Mouse (Mus musculus) CH12.LX (cell line): ENCODE data around the gene Zfhx3. TPM values are rescaled to one million over a fixed set of nuclear protein-coding genes. Genes with fewer than 3 reads are reported as not detected.

Experiments used
- DNase-seq: peaks from one replicate; pipeline ENCODE4 v3.0.0-alpha.2; 2013; ENCODE audit errors: extremely low read depth
- H3K27ac ChIP-seq: 2 replicates; pipeline ENCODE4 v1.5.1; 2012; ENCODE audit warnings: low read depth, mild to moderate bottlenecking, control low read depth, moderate library complexity; ENCODE audit not compliant: insufficient read depth
- H3K27me3 ChIP-seq: replicated peaks from 2 replicates; pipeline ENCODE3; 2012; ENCODE audit warnings: inconsistent platforms
- H3K36me3 ChIP-seq, 2 experiments: replicated peaks in 1 of 2; 2 replicates each; pipeline versions ENCODE3 to v1.6.1; 2012; ENCODE audit warnings: inconsistent platforms in 1 of 2, low read length in 1 of 2, mild to moderate bottlenecking in 1 of 2, mixed read lengths in 1 of 2, moderate library complexity in 1 of 2; ENCODE audit not compliant: control insufficient read depth in 1 of 2, insufficient read depth in 1 of 2
- H3K4me1 ChIP-seq, 2 experiments: 2 replicates each; pipeline ENCODE4 v1.6.1; 2012; ENCODE audit warnings: inconsistent platforms in 1 of 2, moderate library complexity in 1 of 2; ENCODE audit not compliant: insufficient read depth in 2 of 2, control insufficient read depth in 1 of 2
- H3K4me2 ChIP-seq: 2 replicates; pipeline ENCODE4 v1.6.1; 2012; ENCODE audit warnings: low read depth, mild to moderate bottlenecking, control low read depth; ENCODE audit not compliant: poor library complexity, insufficient read depth, severe bottlenecking
- H3K4me3 ChIP-seq, 3 experiments: fragments of 150-350 bp in 1 of 3; sonication (generic) in 1 of 3; replicated peaks in 1 of 3; 2 replicates each; pipeline versions ENCODE3 to v1.5.1; 2011 to 2012; ENCODE audit warnings: low read depth in 2 of 3, low read length in 2 of 3, mild to moderate bottlenecking in 2 of 3, moderate library complexity in 2 of 3, control low read depth in 1 of 3, improper control_type of control experiment in 1 of 3, inconsistent platforms in 1 of 3, mixed read lengths in 1 of 3; ENCODE audit not compliant: poor library complexity in 1 of 3
- H3K79me2 ChIP-seq: replicated peaks from 2 replicates; pipeline ENCODE4 v1.6.1; 2012; ENCODE audit warnings: mild to moderate bottlenecking, moderate library complexity; ENCODE audit not compliant: control insufficient read depth, poor library complexity, insufficient read depth, severe bottlenecking; ENCODE audit errors: extremely low read depth
- H3K9ac ChIP-seq: 2 replicates; pipeline ENCODE4 v1.6.1; 2012; ENCODE audit warnings: low read depth, mild to moderate bottlenecking, control low read depth, moderate library complexity; ENCODE audit not compliant: insufficient read depth
- H3K9me3 ChIP-seq: replicated peaks from 2 replicates; pipeline ENCODE3; 2012; ENCODE audit warnings: low read length, inconsistent platforms, mixed read lengths
- CHD2 ChIP-seq: IDR thresholded peaks from 2 replicates; pipeline ENCODE4 v1.6.1; 2011; ENCODE audit warnings: low read length, improper control_type of control experiment
- GABPA ChIP-seq: IDR thresholded peaks from 2 replicates; pipeline ENCODE4 v1.6.1; 2012; ENCODE audit warnings: low read depth, low read length, improper control_type of control experiment, inconsistent platforms; ENCODE audit not compliant: insufficient replicate concordance
- MYC ChIP-seq: IDR thresholded peaks from 2 replicates; pipeline ENCODE4 v1.6.1; 2011; ENCODE audit warnings: low read depth, mild to moderate bottlenecking, improper control_type of control experiment, low read length
- POLR2AphosphoS2 ChIP-seq: IDR thresholded peaks from 2 replicates; pipeline ENCODE4 v1.6.1; 2011; ENCODE audit warnings: low read depth, low read length, improper control_type of control experiment
- RCOR1 ChIP-seq: conservative IDR thresholded peaks from 2 replicates; pipeline ENCODE4 v1.6.1; 2012; ENCODE audit warnings: low read depth, mild to moderate bottlenecking, inconsistent platforms, low read length, improper control_type of control experiment
- dilution Hi-C: fragments of 300-500 bp; cut with MboI; formaldehyde crosslinking; loops from 2 replicates; pipeline ENCODE4 v1.14.3; 2020; ENCODE audit warnings: low sequenced_read_pairs; ENCODE audit not compliant: extremely low pct_unique_long_range_greater_than_20kb, extremely low pct_ligation_motif_present
- in situ Hi-C: fragments of 300-500 bp; cut with MboI; formaldehyde crosslinking; loops from 3 replicates; pipeline ENCODE4 v1.14.3; 2019; ENCODE audit warnings: low sequenced_read_pairs, low pct_ligation_motif_present, low pct_unique_long_range_greater_than_20kb, mixed read lengths
- polyA plus RNA-seq: library from polyadenylated mRNA; unstranded; fragments of >175 nt; gene quantifications from 2 replicates; pipeline ENCODE4 v1.2.1, GENCODE M21; 2012; ENCODE audit warnings: low read depth; ENCODE audit not compliant: insufficient read length
- total RNA-seq, 2 experiments: library from RNA; depleted of rRNA; stranded (reverse); fragments of 300-350 nt in 1 of 2; fragments of >200 nt in 1 of 2; gene quantifications; 2 replicates each; pipeline ENCODE4 v1.2.3; 2012 to 2014

The Zfhx3 gene
- total and polyA plus RNA-seq, 3 experiments: 0.05 to 0.76 (median 0.68) TPM

GRCm38 (mm10) chr8:108729169-108729568 is 786.7 kb downstream of the Zfhx3 start:
- no peak for DNase-seq
- Histone ChIP-seq H3K27ac (no peak overlapping the region), H3K36me3 (no peaks in the 10 kb centered on the region), H3K4me2 (peak overlapping the region; percentile 21; the same call in 1 of the 2 replicates), H3K27me3 (no peaks in the 10 kb centered on the region), H3K4me3 (no peak overlapping the region), H3K79me2 (no peaks in the 10 kb centered on the region), H3K9me3 (no peaks in the 10 kb centered on the region), H3K9ac (no peak overlapping the region), H3K4me1 (peaks cover 2 to 24% of the 10 kb centered on the region in 2 experiments; a peak in 2 of 4 replicates)
- TF ChIP-seq MYC: no peak
- dilution Hi-C loops (no loop called here), in situ Hi-C loops (no loop called here)

GRCm38 (mm10) chr8:108729667-108730329 is 787.4 kb downstream of the Zfhx3 start:
- dilution Hi-C loops: no loop called here
- H3K9ac ChIP-seq: no peak overlapping the region
- peak; percentile 45 for DNase-seq
- peaks cover 2 to 24% of the 10 kb centered on the region in 2 experiments; a peak in 2 of 4 replicates for H3K4me1 ChIP-seq
- H3K79me2 ChIP-seq: no peaks in the 10 kb centered on the region
- no peak overlapping the region for H3K4me3 ChIP-seq
- TF ChIP-seq CHD2 (peak; percentile 40; the same call in 1 of the 2 replicates), POLR2AphosphoS2 (no peak)
- H3K27ac ChIP-seq: no peak overlapping the region
- in situ Hi-C loops: no loop called here
- no peaks in the 10 kb centered on the region for H3K27me3 ChIP-seq
- no peaks in the 10 kb centered on the region for H3K9me3 ChIP-seq
- no peaks in the 10 kb centered on the region for H3K36me3 ChIP-seq
- H3K4me2 ChIP-seq: peak overlapping the region; percentile 21; the same call in 1 of the 2 replicates

GRCm38 (mm10) chr8:108730907-108731440 is 788.5 kb downstream of the Zfhx3 start:
- no peak for TF ChIP-seq RCOR1
- no peak for TF ChIP-seq GABPA
- Histone ChIP-seq H3K4me2 (no peak overlapping the region), H3K9ac (no peak overlapping the region), H3K9me3 (no peaks in the 10 kb centered on the region), H3K36me3 (no peaks in the 10 kb centered on the region), H3K27ac (no peak overlapping the region), H3K4me3 (no peak overlapping the region), H3K27me3 (no peaks in the 10 kb centered on the region), H3K4me1 (peaks cover 2 to 24% of the 10 kb centered on the region in 2 experiments; a peak in 2 of 4 replicates), H3K79me2 (no peaks in the 10 kb centered on the region)
- dilution Hi-C loops: no loop called here
- DNase-seq: no peak
- in situ Hi-C loops: no loop called here
